In the genomic region with DNA sequence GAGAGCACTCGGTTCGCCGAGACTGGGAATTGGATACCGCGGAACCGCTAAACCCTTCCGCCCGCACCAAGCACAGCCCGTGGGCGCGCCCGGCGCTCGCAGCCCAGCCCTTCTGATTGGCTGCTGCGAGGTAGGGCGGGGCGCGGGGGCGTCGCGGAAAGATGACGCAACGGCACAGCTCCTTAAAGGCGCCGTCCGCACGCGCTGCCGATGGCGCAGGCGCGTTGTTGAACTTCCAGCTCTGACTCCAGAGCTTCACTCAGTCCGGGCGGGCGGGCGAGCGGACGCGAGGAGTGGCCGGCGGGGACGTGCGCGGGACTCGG, we compare ENCODE assay signal across 8 mouse cellular contexts. TPM values are rescaled to one million over a fixed set of nuclear protein-coding genes. Genes with fewer than 3 reads are reported as not detected.
DNase-seq lines count a peak whose midpoint lies in the region; ATAC-seq and TF ChIP-seq lines count a peak whose summit lies in the region.

No protein-coding gene starts in this region.

- peaks cover 42% of the 10 kb centered on the region for H3K79me2 ChIP-seq in MEL (ENCODE audit: control insufficient read depth, insufficient read depth, low read length, poor library complexity)

- TF ChIP-seq POLR2A in MEL (IDR thresholded peaks at IDR 0.05; ENCODE audit: control insufficient read depth in 1 of 2, insufficient read depth in 1 of 2, low read depth in 1 of 2, low read length in 2 of 2, poor library complexity in 1 of 2) = peak; percentile 62 to 90; a peak in 3 of 4 replicates
- peak; percentile 90 for TF ChIP-seq POLR2A in cerebellum, adult 2 months (IDR thresholded peaks at IDR 0.05; ENCODE audit: borderline replicate concordance, insufficient read depth, low read length)

- ATAC-seq in forebrain, postnatal 0 days = peak; percentile 98
- ATAC-seq in hematopoietic stem cell, adult 5-6 weeks (replicated peaks in 1 of 2; ENCODE audit: insufficient read depth in 1 of 2, low FRiP score in 2 of 2, low TSS enrichment in 1 of 2, low read depth in 1 of 2, poor library complexity in 2 of 2, severe bottlenecking in 2 of 2) = peak; percentile 90 to 96
- ATAC-seq in lung, embryonic 16.5 days (ENCODE audit: low read depth) = peak; percentile 98

- H3K4me1 ChIP-seq in MEL (ENCODE audit: control insufficient read depth in 1 of 2, insufficient read depth in 2 of 2, low read length in 2 of 2) = peaks cover 8 to 12% of the 10 kb centered on the region in 2 experiments
- H3K4me1 ChIP-seq in cerebellum, adult 2 months (ENCODE audit: control insufficient read depth, insufficient read depth, low read length) = peaks cover 11% of the 10 kb centered on the region; the same call in 1 of the 2 replicates
- peaks cover 21% of the 10 kb centered on the region for H3K4me1 ChIP-seq in forebrain, postnatal 0 days (ENCODE audit: insufficient read depth)
- peaks cover 18% of the 10 kb centered on the region for H3K4me1 ChIP-seq in lung, embryonic 16.5 days (replicated peaks; ENCODE audit: control insufficient read depth, insufficient read depth, low read length)

- TF ChIP-seq RAD21 in MEL (IDR thresholded peaks at IDR 0.05; ENCODE audit: low read depth, low read length) = no peak

- no peak for TF ChIP-seq CTCF in MEL (IDR thresholded peaks at IDR 0.05 in 2 of 3, conservative IDR thresholded peaks at IDR 0.05 in 1 of 3; ENCODE audit: control insufficient read depth in 1 of 3, insufficient read depth in 1 of 3, low read depth in 2 of 3, low read length in 3 of 3, poor library complexity in 1 of 3, severe bottlenecking in 1 of 3)
- TF ChIP-seq CTCF in cerebellum, adult 2 months (IDR thresholded peaks at IDR 0.05; ENCODE audit: borderline replicate concordance, insufficient read depth, low read depth, low read length) = no peak
- no peak for TF ChIP-seq CTCF in forebrain, postnatal 0 days (IDR thresholded peaks at IDR 0.05; ENCODE audit: low read depth)

- peaks cover 0 to 14% of the 10 kb centered on the region in 2 experiments; a peak in 3 of 4 replicates for H3K36me3 ChIP-seq in MEL (ENCODE audit: control insufficient read depth in 1 of 2, insufficient read depth in 2 of 2, low read length in 2 of 2)
- no peaks in the 10 kb centered on the region for H3K36me3 ChIP-seq in forebrain, postnatal 0 days (ENCODE audit: insufficient read depth)
- no peaks in the 10 kb centered on the region for H3K36me3 ChIP-seq in lung, embryonic 16.5 days (ENCODE audit: control insufficient read depth, insufficient read depth, low read length)

- peak overlapping the region; percentile 49 for H3K27ac ChIP-seq in MEL (ENCODE audit: control insufficient read depth, low read depth, low read length)
- peak overlapping the region; percentile 1; the same call in 1 of the 2 replicates for H3K27ac ChIP-seq in cerebellum, adult 2 months (ENCODE audit: insufficient read depth, low read length)
- peak overlapping the region; percentile 83 for H3K27ac ChIP-seq in forebrain, postnatal 0 days (ENCODE audit: low read depth, low read length)
- peak overlapping the region; percentile 88 for H3K27ac ChIP-seq in lung, embryonic 16.5 days (ENCODE audit: low read length)

- peak overlapping the region; percentile 89 for H3K4me2 ChIP-seq in forebrain, postnatal 0 days (ENCODE audit: low read depth)
- peak overlapping the region; percentile 85 for H3K4me2 ChIP-seq in lung, embryonic 16.5 days (ENCODE audit: low read depth, low read length)

- H3K27me3 ChIP-seq in MEL (ENCODE audit: control insufficient read depth in 1 of 2, insufficient read depth in 2 of 2, low read length in 2 of 2) = no peaks in the 10 kb centered on the region
- no peaks in the 10 kb centered on the region for H3K27me3 ChIP-seq in cerebellum, adult 2 months (ENCODE audit: control insufficient read depth, insufficient read depth, low read length)
- no peaks in the 10 kb centered on the region; the same call in 1 of the 2 replicates for H3K27me3 ChIP-seq in forebrain, postnatal 0 days (ENCODE audit: insufficient read depth, low read length)
- H3K27me3 ChIP-seq in lung, embryonic 16.5 days (ENCODE audit: control insufficient read depth, insufficient read depth, low read depth, low read length) = no peaks in the 10 kb centered on the region

- no peak for TF ChIP-seq EP300 in MEL (IDR thresholded peaks at IDR 0.05; ENCODE audit: low read depth in 1 of 2, low read length in 2 of 2)

- peak overlapping the region; percentile 90 for H3K9ac ChIP-seq in MEL (ENCODE audit: control insufficient read depth, low read depth, low read length, poor library complexity, severe bottlenecking)
- peak overlapping the region; percentile 85 for H3K9ac ChIP-seq in forebrain, postnatal 0 days
- peak overlapping the region; percentile 96 for H3K9ac ChIP-seq in lung, embryonic 16.5 days (ENCODE audit: low read length)

- 1% methylated on average over 45 of the region's 45 CpGs for WGBS in cerebellum, adult 2 months
- under 1% methylated on average over 45 of the region's 45 CpGs for WGBS in forebrain, postnatal 0 days
- under 1% methylated on average over 20 of the region's 45 CpGs for WGBS in lung, embryonic 16.5 days

- H3K4me3 ChIP-seq in MEL (ENCODE audit: control insufficient read depth in 1 of 2, insufficient read depth in 1 of 2, low read depth in 2 of 2, low read length in 2 of 2) = peak overlapping the region; percentile 71 to 98
- peak overlapping the region; percentile 70 for H3K4me3 ChIP-seq in cerebellum, adult 2 months (replicated peaks; ENCODE audit: insufficient read depth, low read depth, low read length)
- peak overlapping the region; percentile 85 for H3K4me3 ChIP-seq in forebrain, postnatal 0 days (ENCODE audit: low read depth, low read length)
- peak overlapping the region; percentile 95 for H3K4me3 ChIP-seq in lung, embryonic 16.5 days (ENCODE audit: low read length)

- H3K9me3 ChIP-seq in MEL (replicated peaks; ENCODE audit: insufficient read depth, low read length) = no peaks in the 10 kb centered on the region
- no peaks in the 10 kb centered on the region for H3K9me3 ChIP-seq in forebrain, postnatal 0 days (ENCODE audit: low read length)
- no peaks in the 10 kb centered on the region for H3K9me3 ChIP-seq in lung, embryonic 16.5 days (ENCODE audit: control insufficient read depth, low read length)

- peak; percentile 97 for DNase-seq in MEL (ENCODE audit: low read depth, low spot score)
- DNase-seq in cerebellum, adult 2 months = peak; percentile 97 to 98
- DNase-seq in forebrain, postnatal 0 days = peak; percentile 98
- DNase-seq in layer of hippocampus, adult 9-10 months (ENCODE audit: low spot score) = peak; percentile 83
- peak; percentile 92 for DNase-seq in ovary, postnatal 10 days (ENCODE audit: low spot score)
- DNase-seq in thymus, postnatal 10 days (ENCODE audit: low spot score in 2 of 2) = peak; percentile 92 to 95

TF ChIP-seq in MEL, 35 proteins besides CTCF, POLR2A, EP300 and RAD21 (continues in another document):
- TF ChIP-seq GABPA (IDR thresholded peaks at IDR 0.05; ENCODE audit: low read depth, low read length) = no peak
- TF ChIP-seq BHLHE40 (IDR thresholded peaks at IDR 0.05; ENCODE audit: borderline replicate concordance, low read depth, low read length) = no peak
- no peak for TF ChIP-seq MYB (IDR thresholded peaks at IDR 0.05; ENCODE audit: low read depth, low read length)
- no peak for TF ChIP-seq GATA1 (IDR thresholded peaks at IDR 0.05; ENCODE audit: low read depth, low read length)
- peak; percentile 92 for TF ChIP-seq TBP (IDR thresholded peaks at IDR 0.05; ENCODE audit: low read depth, low read length)
- no peak for TF ChIP-seq RCOR1 (IDR thresholded peaks at IDR 0.05; ENCODE audit: low read depth, low read length)
- TF ChIP-seq HCFC1 (IDR thresholded peaks at IDR 0.05; ENCODE audit: low read depth, low read length) = peak; percentile 92
- TF ChIP-seq KAT2A (conservative IDR thresholded peaks at IDR 0.05; ENCODE audit: low read depth, low read length) = no peak; the same call in 1 of the 2 replicates
- no peak for TF ChIP-seq CHD1 (IDR thresholded peaks at IDR 0.05; ENCODE audit: low read depth, low read length)
- no peak for TF ChIP-seq JUND (IDR thresholded peaks at IDR 0.05; ENCODE audit: low read depth, low read length)
- TF ChIP-seq ZKSCAN1 (IDR thresholded peaks at IDR 0.05; ENCODE audit: low read depth, low read length) = no peak
- TF ChIP-seq SMC3 (IDR thresholded peaks at IDR 0.05; ENCODE audit: low read depth, low read length) = no peak
- peak; percentile 43; the same call in 1 of the 2 replicates for TF ChIP-seq E2F4 (IDR thresholded peaks at IDR 0.05; ENCODE audit: borderline replicate concordance, low read depth, low read length)
- no peak for TF ChIP-seq MYC (IDR thresholded peaks at IDR 0.05; ENCODE audit: low read depth, low read length)
- TF ChIP-seq MXI1 (IDR thresholded peaks at IDR 0.05; ENCODE audit: low read depth, low read length) = peak; percentile 91
- TF ChIP-seq MAZ (IDR thresholded peaks at IDR 0.05; ENCODE audit: low read depth, low read length) = peak; percentile 78; the same call in 1 of the 2 replicates
- no peak for TF ChIP-seq MEF2A (IDR thresholded peaks at IDR 0.05; ENCODE audit: extremely low read depth, insufficient replicate concordance, low read depth, low read length, poor library complexity, severe bottlenecking)
- TF ChIP-seq MAX (IDR thresholded peaks at IDR 0.05; ENCODE audit: low read length) = peak; percentile 84
- TF ChIP-seq ZMIZ1 (IDR thresholded peaks at IDR 0.05; ENCODE audit: low read depth, low read length) = peak; percentile 78
- TF ChIP-seq USF1 (IDR thresholded peaks at IDR 0.05; ENCODE audit: low read depth, low read length) = peak; percentile 42; the same call in 1 of the 2 replicates
- peak; percentile 88 for TF ChIP-seq ELF1 (IDR thresholded peaks at IDR 0.05; ENCODE audit: low read depth, low read length)
- no peak for TF ChIP-seq USF2 (IDR thresholded peaks at IDR 0.05; ENCODE audit: borderline replicate concordance in 1 of 2, insufficient read depth in 1 of 2, low read depth in 1 of 2, low read length in 2 of 2)
- TF ChIP-seq POLR2AphosphoS5 (IDR thresholded peaks at IDR 0.05; ENCODE audit: borderline replicate concordance, low read depth, low read length) = no peak
- TF ChIP-seq NELFE (IDR thresholded peaks at IDR 0.05; ENCODE audit: low read depth, low read length) = peak; percentile 82
- peak; percentile 32; the same call in 1 of the 2 replicates for TF ChIP-seq ZC3H11A (IDR thresholded peaks at IDR 0.05; ENCODE audit: low read depth, low read length)

RNA-seq across cellular contexts. Expression of gene Gan, which starts 0.2 kb away (rescaled TPM):
- total RNA-seq in MEL (2012; rRNA removed) = 8.2 and 8.7 TPM in 2 replicates
- polyA plus RNA-seq in MEL (2012; ENCODE audit: insufficient read depth in 1 of 2, insufficient read length in 2 of 2, low read depth in 1 of 2, low replicate concordance in 2 of 2, missing spikeins in 1 of 2) = 1 to 10 TPM in 1 of 2 experiments, not detected in 1; 5.6 TPM
- polyA plus RNA-seq in cerebellum, adult 2 months (2012; rRNA removed) = 7.7 and 8.1 TPM in 2 replicates
- 9.4 and 13.6 TPM in 2 replicates for total RNA-seq in forebrain, postnatal 0 days (2014; rRNA removed)
- 3.2 and 4.8 TPM in 2 replicates for polyA plus RNA-seq in forebrain, postnatal 0 days (2015; fragmentation: Nextera tagmentation; extraction: Ambion mirVana)
- 3.6 and 4.1 TPM in 2 replicates for total RNA-seq in hematopoietic stem cell, adult 5-6 weeks (2017)
- polyA plus RNA-seq in lung, embryonic 16.5 days (2015; fragmentation: Nextera tagmentation; extraction: Ambion mirVana) = 1.8 TPM in 2 replicates

Comparison
In these comparisons a context has a peak if more than half of its experiments do, and no peak if none do; other contexts are left out.
1. Peak in every context shown above with its lines: DNase-seq, ATAC-seq, H3K4me3 ChIP-seq and H3K27ac ChIP-seq.
2. H3K27ac ChIP-seq: peak in every context shown above with its lines; median percentile 88 in lung, embryonic 16.5 days; 83 in forebrain, postnatal 0 days; 49 in MEL; 1 in cerebellum, adult 2 months.